Mouse (Mus musculus) CD4-positive, CD25-positive, alpha-beta regulatory T cell, adult 4 months (primary cell): Measurements from ENCODE around the gene Krt86. TPM values are rescaled to one million over a fixed set of nuclear protein-coding genes. Genes with fewer than 3 reads are reported as not detected.
"Not testable (repeated sequence)": the region's sequence is repeated elsewhere in the genome, so short reads cannot be mapped to it uniquely, and the experiment has no call there.

Source experiments
- ATAC-seq: one replicate; pipeline ENCODE4 v1.8.0; 2017
- polyA plus RNA-seq, 2 experiments: library from polyadenylated mRNA; unstranded; fragments of 100-300 nt; shearing (Covaris generic); gene quantifications; one replicate each; pipeline ENCODE4 v1.2.1; 2017

The Krt86 gene
- polyA plus RNA-seq, 2 experiments from 2014 or later: not detected

GRCm38 (mm10) chr15:101493713-101494112 is 20.4 kb downstream of the Krt86 start:
- ATAC-seq: no peak

DNA sequence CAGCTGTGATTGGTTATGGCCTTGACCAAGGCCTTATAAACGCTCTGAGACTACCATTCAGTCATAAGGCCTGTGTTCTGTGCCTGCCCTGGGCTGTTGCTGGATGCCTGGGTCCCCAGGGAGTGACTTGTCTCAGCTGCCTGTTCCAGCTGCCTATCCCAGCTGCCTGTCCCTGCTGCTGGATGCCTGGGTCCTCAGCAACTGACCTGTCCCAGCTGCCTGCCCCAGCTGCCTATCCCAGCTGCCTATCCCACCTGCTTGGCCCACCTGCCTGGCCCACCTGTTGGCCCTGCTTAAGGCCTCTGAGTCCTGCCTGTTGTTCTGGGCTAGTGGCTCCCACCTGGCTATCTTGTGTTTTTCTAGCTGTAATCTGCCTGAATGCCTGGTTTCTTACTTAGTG is 20.9 kb downstream of the Krt86 start:
- no peak for ATAC-seq

- ATAC-seq: no peak
These were observed 22.0 kb downstream of the Krt86 start for GRCm38 (mm10) chr15:101495266-101495665.

- no peak for ATAC-seq
These were observed 23.9 kb downstream of the Krt86 start for GRCm38 (mm10) chr15:101497181-101497580.

DNA sequence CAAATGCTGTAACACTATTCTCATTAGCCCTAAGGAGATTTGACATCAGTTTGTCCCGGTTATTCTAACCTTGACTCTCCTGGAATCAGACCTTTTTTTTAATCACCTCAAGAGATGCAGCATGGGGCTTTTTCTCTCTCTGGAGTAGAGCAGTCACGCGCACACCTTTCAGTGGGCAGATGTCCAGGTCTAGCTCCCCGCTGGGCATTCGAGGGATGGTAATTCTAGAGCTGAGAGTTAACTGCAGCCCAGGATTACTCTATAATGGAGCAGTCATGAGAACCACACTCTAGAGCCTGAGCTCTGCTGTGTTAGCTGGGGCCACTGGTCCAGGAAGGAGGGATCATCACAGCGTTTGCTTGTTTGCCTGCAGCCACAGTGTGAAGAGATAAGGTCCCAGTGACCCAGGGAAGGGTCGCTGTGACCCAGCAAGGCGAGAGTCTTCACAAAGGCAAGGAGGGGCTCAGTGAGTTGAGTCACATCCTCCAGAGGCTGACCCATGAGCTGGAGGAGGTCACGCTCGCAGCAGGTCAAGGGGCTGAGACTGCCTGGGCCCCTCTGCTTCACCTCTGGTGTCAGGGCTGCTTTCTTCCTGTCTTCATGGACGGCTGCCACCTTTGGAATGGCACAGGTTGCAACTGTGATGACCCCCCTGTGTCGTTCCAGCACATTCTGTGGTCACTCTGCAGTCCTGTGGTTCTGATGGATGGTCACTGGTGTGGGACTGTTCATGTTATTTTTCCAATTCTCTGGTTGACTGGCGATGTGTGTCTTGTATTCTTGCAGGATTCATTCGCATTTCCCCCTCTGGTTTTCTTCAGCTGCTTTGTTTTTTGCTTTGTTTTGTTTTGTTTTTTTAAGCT is 33.8 kb downstream of the Krt86 start:
- no peak for ATAC-seq

DNA sequence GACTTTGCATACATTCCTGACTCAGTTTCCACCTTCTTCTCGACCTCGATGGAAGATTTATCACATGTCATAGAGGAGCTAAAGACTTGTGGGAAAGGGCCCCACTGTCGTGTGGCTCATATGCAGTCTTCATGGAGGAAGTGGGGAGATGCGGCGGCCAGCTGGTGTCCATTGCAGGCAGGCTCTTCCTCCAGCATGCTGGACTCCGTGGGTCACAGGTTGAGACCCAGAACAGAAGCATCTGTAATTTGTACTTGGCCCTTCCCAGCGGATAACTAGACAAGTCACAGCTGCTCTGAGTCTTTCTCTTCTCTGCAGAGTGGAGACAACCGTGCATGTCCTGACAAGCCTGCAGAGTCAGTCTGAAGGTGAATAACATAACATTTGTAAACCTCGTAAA is 35.0 kb downstream of the Krt86 start:
- ATAC-seq: no peak

DNA sequence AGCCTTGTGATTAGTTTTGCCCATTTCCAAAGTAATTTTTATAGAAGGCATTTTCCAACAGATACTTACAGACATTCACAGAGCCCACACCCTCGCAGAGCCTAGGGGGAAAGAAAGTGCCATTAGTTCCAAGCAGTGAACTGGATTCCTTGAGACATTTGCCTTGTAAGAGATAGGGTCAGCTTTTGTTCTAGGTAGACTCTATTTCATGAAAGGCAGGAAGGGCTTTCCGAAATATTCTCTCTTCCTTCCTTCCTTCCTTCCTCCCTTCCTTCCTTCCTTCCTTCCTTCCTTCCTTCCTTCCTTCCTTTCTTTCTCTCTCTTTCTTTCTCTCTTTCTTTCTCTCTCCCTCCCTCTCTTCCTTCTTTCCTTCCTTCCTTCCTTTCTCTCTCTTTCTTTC is 43.9 kb downstream of the Krt86 start, which contains the start of gene Gm49425:
Gene Gm49425 (minus strand): TSS at position 101 of the 400 bp plus-strand sequence.
- not testable (repeated sequence) for ATAC-seq

DNA sequence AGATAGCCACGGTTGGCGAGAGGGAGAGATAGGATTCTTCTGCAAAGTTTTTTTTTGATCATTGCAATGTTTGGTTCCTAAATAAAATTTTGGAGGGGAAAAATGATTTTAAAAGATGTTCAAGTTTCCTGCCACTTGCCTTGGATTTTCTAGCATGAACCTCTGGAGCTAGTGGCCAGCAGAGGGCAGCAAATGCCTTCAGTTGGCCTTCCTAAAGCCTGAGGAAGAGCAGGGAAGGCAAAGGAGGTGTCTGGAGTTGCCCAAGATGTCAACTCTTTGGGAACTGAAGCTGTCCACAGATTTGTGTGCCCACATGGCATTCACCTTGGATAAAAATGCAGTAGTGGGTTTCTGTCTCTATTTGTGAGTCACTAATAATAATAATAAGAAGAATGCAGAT is 46.5 kb downstream of the Krt86 start:
- no peak for ATAC-seq

- no peak for ATAC-seq
These were observed 49.4 kb downstream of the Krt86 start for GRCm38 (mm10) chr15:101522556-101523232.

Other genes starting within 250 kb of the Krt86 start
- under 1 TPM in 1 of 2 experiments, not detected in 1; 0.47 TPM for gene Grasp, start 249.3 kb upstream of the Krt86 start, polyA plus RNA-seq
- 100 to 1,000 TPM in 1 of 2 experiments, 10 to 100 TPM in 1; 57.3 to 120 TPM for gene Nr4a1, start 219.2 kb upstream of the Krt86 start, polyA plus RNA-seq
- gene Atg101, start 189.2 kb upstream of the Krt86 start, polyA plus RNA-seq: 10 to 100 TPM; 67.8 to 79.0 TPM
- not detected for gene 6030408B16Rik, start 180.3 kb upstream of the Krt86 start, polyA plus RNA-seq
- gene Krt80, start 103.3 kb upstream of the Krt86 start, polyA plus RNA-seq: under 1 TPM in 1 of 2 experiments, not detected in 1; 0.22 TPM
- gene Krt7, start 62.4 kb upstream of the Krt86 start, polyA plus RNA-seq: under 1 TPM in 1 of 2 experiments, not detected in 1; 0.08 TPM
- 1 to 10 TPM in 1 of 2 experiments, under 1 TPM in 1; 0.66 to 1.1 TPM for gene Krt87, start 34.7 kb upstream of the Krt86 start, polyA plus RNA-seq
- gene Krt88, start 25.7 kb upstream of the Krt86 start, polyA plus RNA-seq: not detected
- gene Krt81, start 9.7 kb upstream of the Krt86 start, polyA plus RNA-seq: not detected
- 1 to 10 TPM; 3.2 to 7.4 TPM for gene Krt83, start 18.0 kb downstream of the Krt86 start, polyA plus RNA-seq
- gene Gm49425, start 43.8 kb downstream of the Krt86 start, polyA plus RNA-seq: not detected
- not detected for gene Krt84, start 59.3 kb downstream of the Krt86 start, polyA plus RNA-seq
- gene Krt82, start 77.2 kb downstream of the Krt86 start, polyA plus RNA-seq: not detected
- gene Krt90, start 89.5 kb downstream of the Krt86 start, polyA plus RNA-seq: not detected
- gene Krt75, start 100.4 kb downstream of the Krt86 start, polyA plus RNA-seq: not detected
- gene Gm5414, start 154.7 kb downstream of the Krt86 start, polyA plus RNA-seq: not detected
- not detected for gene Gm5478, start 173.9 kb downstream of the Krt86 start, polyA plus RNA-seq
- not detected for gene Krt6b, start 206.8 kb downstream of the Krt86 start, polyA plus RNA-seq
- not detected for gene Krt6a, start 220.8 kb downstream of the Krt86 start, polyA plus RNA-seq
- gene Krt5, start 239.4 kb downstream of the Krt86 start, polyA plus RNA-seq: not detected